Mouse (Mus musculus) erythroblast, embryonic 14.5 days (primary cell): ENCODE measurements around the gene Trip11.

Experiments
- GATA1 ChIP-seq: IDR thresholded peaks from 2 replicates; pipeline ENCODE4 v1.6.1; 2012; ENCODE audit warnings: low read length, inconsistent platforms, mixed read lengths
- TAL1 ChIP-seq: IDR thresholded peaks from 3 replicates; pipeline ENCODE4 v1.6.1; 2012; ENCODE audit warnings: low read length, inconsistent platforms, mixed read lengths

GRCm38 (mm10) chr12:101793221-101793621 lies 119.8 kb downstream of the Trip11 start:
- TF ChIP-seq TAL1 = no peak
- TF ChIP-seq GATA1 = no peak
